Mouse (Mus musculus) lung, embryonic 15.5 days (tissue): ENCODE measurements around the gene Gm29427. TPM values are rescaled to one million over a fixed set of nuclear protein-coding genes. Genes with fewer than 3 reads are reported as not detected.
"Not testable (repeated sequence)": the region's sequence is repeated elsewhere in the genome, so short reads cannot be mapped to it uniquely, and the experiment has no call there.

Source experiments
- ATAC-seq: fragments of 200-750 bp; cut with Nextera tagmentation; 2 replicates; pipeline ENCODE4 v1.8.0; 2017; ENCODE audit warnings: moderate number of reproducible peaks, borderline replicate concordance; ENCODE audit not compliant: low FRiP score, low TSS enrichment; ENCODE audit errors: extremely low read depth
- H3K27ac ChIP-seq: fragments of 300-500 bp; sonication (generic); 2 replicates; pipeline ENCODE4 v1.5.1; 2015; ENCODE audit warnings: moderate library complexity, mild to moderate bottlenecking, inconsistent platforms
- H3K27me3 ChIP-seq: fragments of 300-500 bp; sonication (generic); 2 replicates; pipeline ENCODE4 v1.6.1; 2015; ENCODE audit warnings: inconsistent platforms
- H3K36me3 ChIP-seq: fragments of 300-500 bp; sonication (generic); 2 replicates; pipeline ENCODE4 v1.6.1; 2015; ENCODE audit warnings: inconsistent platforms
- H3K4me1 ChIP-seq: fragments of 300-500 bp; sonication (generic); 2 replicates; pipeline ENCODE4 v1.6.1; 2015; ENCODE audit warnings: inconsistent platforms
- H3K4me2 ChIP-seq: fragments of 300-500 bp; sonication (generic); 2 replicates; pipeline ENCODE4 v1.6.1; 2015; ENCODE audit warnings: inconsistent platforms, mild to moderate bottlenecking, moderate library complexity
- H3K4me3 ChIP-seq: fragments of 300-500 bp; sonication (generic); 2 replicates; pipeline ENCODE4 v1.5.1; 2015; ENCODE audit warnings: mild to moderate bottlenecking, inconsistent platforms
- H3K9ac ChIP-seq: fragments of 300-500 bp; sonication (generic); 2 replicates; pipeline ENCODE4 v1.6.1; 2015; ENCODE audit warnings: inconsistent platforms
- H3K9me3 ChIP-seq: fragments of 300-500 bp; sonication (generic); 2 replicates; pipeline ENCODE4 v1.6.1; 2016; ENCODE audit warnings: inconsistent platforms
- WGBS: fragments of 180-500 bp; shearing (Covaris S2); methylation state at CpG from one replicate; pipeline ENCODE4 v1.1.7; 2015; 5-methylcytosine and 5-hydroxymethylcytosine counted together
- polyA plus RNA-seq: library from polyadenylated mRNA; unstranded; fragments of >200 nt; fragmentation: Nextera tagmentation; extraction: Ambion mirVana; gene quantifications from 2 replicates; pipeline ENCODE4 v1.2.1, GENCODE M21; 2015

The Gm29427 gene
- polyA plus RNA-seq, 1 experiment from 2014 or later, result not detected

DNA sequence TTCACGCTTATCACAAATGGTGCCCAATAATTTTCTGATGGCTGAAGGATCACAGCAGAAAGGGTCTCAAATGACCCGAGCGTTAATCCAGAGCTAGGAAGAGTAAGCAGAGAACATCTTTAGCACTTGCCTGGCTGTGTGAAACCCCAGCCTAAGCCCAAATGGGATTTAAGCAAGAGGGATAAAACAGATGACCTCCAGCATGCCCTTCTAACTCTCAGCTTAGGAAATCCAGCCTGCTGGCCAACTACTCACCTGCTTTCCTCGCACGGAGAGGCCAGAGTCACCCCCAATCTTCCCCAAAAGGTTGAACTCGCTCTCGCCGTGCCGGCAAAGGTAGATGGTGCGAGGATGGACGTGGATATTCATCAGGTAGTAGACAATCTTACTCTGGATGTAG is 13.6 kb downstream of the Gm29427 start:
- no peaks in the 10 kb centered on the region for H3K4me1 ChIP-seq
- H3K4me3 ChIP-seq, result no peak overlapping the region
- H3K4me2 ChIP-seq, result no peak overlapping the region
- H3K9ac ChIP-seq, result no peak overlapping the region
- H3K9me3 ChIP-seq, result no peaks in the 10 kb centered on the region
- no peak for ATAC-seq
- H3K36me3 ChIP-seq, result peaks cover 59% of the 10 kb centered on the region
- no peaks in the 10 kb centered on the region for H3K27me3 ChIP-seq
- no peak overlapping the region for H3K27ac ChIP-seq
- 93% methylated on average over 11 of the region's 11 CpGs for WGBS

DNA sequence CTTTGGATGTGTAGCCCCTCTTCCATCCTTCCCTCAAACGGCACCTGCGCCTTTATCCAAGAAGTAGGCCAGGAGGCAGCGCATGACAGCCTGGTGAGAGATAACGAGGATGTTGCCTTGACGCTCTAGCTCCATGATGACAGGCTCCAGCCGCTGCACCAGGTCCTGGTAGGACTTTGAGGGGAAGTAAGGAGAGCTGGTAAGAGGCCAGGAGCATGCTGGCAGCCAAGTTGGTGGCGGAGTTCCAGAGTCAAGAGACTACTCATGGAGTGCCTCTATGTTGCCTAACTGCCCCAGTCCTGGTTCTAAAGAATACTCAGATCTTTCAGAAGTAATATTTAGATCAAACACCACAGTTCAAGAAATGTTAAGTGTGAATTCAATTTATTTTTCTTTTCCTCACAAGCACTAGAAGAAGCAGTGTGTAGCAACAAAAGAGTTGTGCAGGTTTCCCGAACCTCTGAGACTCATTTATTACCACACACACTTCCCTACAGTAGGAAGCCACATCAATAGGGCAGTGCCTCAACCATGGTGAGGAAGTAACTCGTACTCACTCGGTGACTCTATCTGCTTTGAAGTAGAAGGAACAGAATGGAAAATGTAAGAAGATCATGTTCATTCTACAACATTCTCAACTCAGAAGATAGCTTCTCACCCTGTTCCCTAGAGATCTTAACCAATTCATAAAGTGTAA is 15.5 kb downstream of the Gm29427 start:
- H3K36me3 ChIP-seq, result peaks cover 47% of the 10 kb centered on the region
- H3K9me3 ChIP-seq, result no peaks in the 10 kb centered on the region
- no peaks in the 10 kb centered on the region for H3K27me3 ChIP-seq
- H3K4me1 ChIP-seq, result no peaks in the 10 kb centered on the region
- 91% methylated on average over 10 of the region's 10 CpGs for WGBS
- no peak overlapping the region for H3K4me3 ChIP-seq
- H3K9ac ChIP-seq, result no peak overlapping the region
- H3K27ac ChIP-seq, result no peak overlapping the region
- no peak for ATAC-seq
- no peak overlapping the region for H3K4me2 ChIP-seq

DNA sequence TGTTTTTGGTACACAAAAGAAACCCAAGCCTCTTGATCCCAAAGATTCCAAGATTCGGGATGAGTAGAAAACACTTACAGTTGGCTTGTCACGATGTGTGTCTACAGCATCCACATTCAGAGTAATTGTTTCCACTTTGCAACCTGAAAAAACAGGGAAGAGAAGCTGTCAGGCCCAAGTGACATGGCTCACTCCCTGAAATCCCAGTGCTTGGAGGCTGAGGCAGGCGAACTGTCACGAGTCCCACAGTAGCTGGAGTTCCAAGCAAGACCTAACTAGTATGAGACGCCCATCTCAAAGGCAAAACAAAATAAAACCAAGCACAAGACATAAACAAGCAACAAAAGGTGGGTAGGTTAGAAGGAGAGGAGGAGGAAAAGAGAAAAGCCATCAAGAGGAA is 17.0 kb downstream of the Gm29427 start:
- Histone ChIP-seq H3K27me3 (no peaks in the 10 kb centered on the region), H3K27ac (no peak overlapping the region), H3K9me3 (no peaks in the 10 kb centered on the region), H3K4me1 (no peaks in the 10 kb centered on the region), H3K9ac (no peak overlapping the region), H3K4me2 (no peak overlapping the region), H3K4me3 (no peak overlapping the region), H3K36me3 (peaks cover 43% of the 10 kb centered on the region)
- ATAC-seq, result no peak
- 92% methylated on average over 5 of the region's 5 CpGs for WGBS

DNA sequence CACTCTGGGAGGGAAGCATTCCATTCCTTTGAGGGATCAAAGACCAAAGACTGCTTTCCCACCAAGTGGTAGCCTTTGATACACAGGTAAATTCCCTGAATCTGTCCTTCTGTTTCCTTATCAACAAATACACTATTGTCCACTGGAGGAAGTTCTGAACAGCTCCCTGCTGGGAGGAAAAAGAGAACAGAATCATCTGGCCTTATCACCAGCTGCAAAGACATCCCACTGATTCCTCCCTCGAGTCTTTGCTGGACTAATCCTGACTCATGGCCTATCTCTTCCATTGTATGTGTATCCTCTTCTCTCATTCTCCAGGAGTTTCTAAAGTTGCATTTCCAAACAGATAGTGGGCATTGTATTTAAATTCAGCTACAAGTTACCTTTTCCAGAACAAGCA is 31.7 kb downstream of the Gm29427 start:
- Histone ChIP-seq H3K27ac (no peak overlapping the region), H3K4me3 (no peak overlapping the region), H3K9ac (no peak overlapping the region), H3K27me3 (no peaks in the 10 kb centered on the region), H3K9me3 (no peaks in the 10 kb centered on the region), H3K4me1 (no peaks in the 10 kb centered on the region), H3K36me3 (no peaks in the 10 kb centered on the region), H3K4me2 (no peak overlapping the region)
- 42% methylated on average over 1 of the region's 1 CpGs for WGBS
- no peak for ATAC-seq

DNA sequence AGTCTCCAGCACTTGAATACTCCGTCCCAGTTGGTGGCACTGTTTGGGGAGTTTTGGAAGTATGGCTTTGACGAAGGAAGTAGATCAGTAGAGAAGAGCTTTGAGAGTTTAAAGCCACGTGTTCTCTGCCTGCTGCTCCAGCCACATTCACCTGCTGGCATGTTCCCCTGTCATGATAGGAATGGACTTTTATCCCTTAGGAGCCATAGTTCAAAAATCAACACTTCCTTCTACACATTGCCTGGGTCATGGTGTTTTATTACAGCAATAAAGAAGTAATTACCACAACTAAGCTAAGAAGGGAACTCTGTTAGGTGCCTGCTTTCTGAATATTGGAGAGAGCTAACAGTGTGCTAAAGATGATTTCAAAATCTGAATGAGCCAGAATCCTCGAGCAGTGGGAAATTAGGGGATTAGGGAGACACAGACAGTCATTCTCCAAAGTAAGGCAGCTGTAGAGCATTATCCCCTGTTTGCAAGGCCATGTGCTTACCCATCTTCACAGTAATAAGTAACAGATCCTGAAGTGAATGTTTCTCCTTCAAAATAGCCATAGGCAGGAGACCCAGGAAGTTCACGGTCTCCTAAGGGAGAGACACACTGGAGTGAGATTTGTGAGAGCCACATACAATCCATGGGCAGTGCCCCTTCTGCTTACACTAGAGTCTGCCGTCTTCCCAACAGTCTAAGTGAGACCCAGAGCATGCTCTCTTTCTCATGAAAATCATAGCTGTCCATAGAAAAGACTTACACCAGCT is 33.8 kb downstream of the Gm29427 start:
- H3K9ac ChIP-seq, result no peak overlapping the region
- no peak overlapping the region for H3K4me2 ChIP-seq
- no peak overlapping the region for H3K4me3 ChIP-seq
- H3K4me1 ChIP-seq, result no peaks in the 10 kb centered on the region
- 67% methylated on average over 6 of the region's 6 CpGs for WGBS
- ATAC-seq, result no peak
- no peaks in the 10 kb centered on the region for H3K9me3 ChIP-seq
- no peaks in the 10 kb centered on the region for H3K36me3 ChIP-seq
- no peak overlapping the region for H3K27ac ChIP-seq
- H3K27me3 ChIP-seq, result no peaks in the 10 kb centered on the region

DNA sequence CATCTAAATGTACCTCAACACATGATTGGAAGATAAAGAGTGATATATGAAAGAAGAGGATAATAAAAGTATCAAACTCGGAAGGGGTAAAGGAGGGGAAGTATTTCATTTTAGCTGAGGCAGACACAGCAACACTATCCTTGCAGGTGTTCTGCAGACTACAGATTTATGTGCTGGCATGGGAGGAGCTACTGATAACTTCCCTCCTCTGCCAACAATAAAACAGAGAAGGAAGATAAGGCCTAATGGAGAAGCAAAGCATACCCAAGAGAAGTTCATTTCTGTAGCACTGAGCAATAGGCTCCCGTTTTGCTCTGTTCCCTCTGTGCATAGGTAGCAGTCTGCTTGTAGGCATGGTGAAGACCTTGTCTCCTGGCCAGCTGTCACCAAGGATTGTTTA is 34.5 kb downstream of the Gm29427 start:
- no peak for ATAC-seq
- H3K27ac ChIP-seq, result no peak overlapping the region
- H3K9ac ChIP-seq, result no peak overlapping the region
- no peak overlapping the region for H3K4me3 ChIP-seq
- H3K36me3 ChIP-seq, result no peaks in the 10 kb centered on the region
- no peaks in the 10 kb centered on the region for H3K27me3 ChIP-seq
- no peaks in the 10 kb centered on the region for H3K9me3 ChIP-seq
- no peak overlapping the region for H3K4me2 ChIP-seq
- no peaks in the 10 kb centered on the region for H3K4me1 ChIP-seq
- 56% methylated on average over 2 of the region's 2 CpGs for WGBS

DNA sequence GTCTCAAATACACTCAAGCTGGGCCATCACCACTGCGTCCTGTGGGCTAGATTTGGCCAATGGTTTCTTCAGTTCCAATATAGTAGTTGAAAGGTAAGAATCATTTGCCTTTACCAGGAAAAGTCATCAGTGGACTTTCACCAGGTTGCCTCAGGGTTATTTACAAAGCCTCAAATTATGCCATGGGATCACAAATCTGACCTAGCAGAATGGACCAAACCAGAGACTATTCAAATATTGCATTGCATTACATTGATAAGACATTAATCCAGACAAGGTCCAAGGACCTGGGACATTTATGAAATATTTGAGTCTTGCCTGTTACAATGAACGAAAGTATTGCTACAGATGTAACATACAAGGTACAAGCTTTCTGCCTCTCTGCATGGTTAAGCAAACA is 37.0 kb downstream of the Gm29427 start:
- no peak overlapping the region for H3K4me2 ChIP-seq
- H3K9me3 ChIP-seq, result no peaks in the 10 kb centered on the region
- WGBS, result 75% methylated on average over 2 of the region's 2 CpGs
- no peaks in the 10 kb centered on the region for H3K4me1 ChIP-seq
- no peak overlapping the region for H3K9ac ChIP-seq
- no peak overlapping the region for H3K4me3 ChIP-seq
- H3K27me3 ChIP-seq, result no peaks in the 10 kb centered on the region
- ATAC-seq, result no peak
- no peak overlapping the region for H3K27ac ChIP-seq
- no peaks in the 10 kb centered on the region for H3K36me3 ChIP-seq

DNA sequence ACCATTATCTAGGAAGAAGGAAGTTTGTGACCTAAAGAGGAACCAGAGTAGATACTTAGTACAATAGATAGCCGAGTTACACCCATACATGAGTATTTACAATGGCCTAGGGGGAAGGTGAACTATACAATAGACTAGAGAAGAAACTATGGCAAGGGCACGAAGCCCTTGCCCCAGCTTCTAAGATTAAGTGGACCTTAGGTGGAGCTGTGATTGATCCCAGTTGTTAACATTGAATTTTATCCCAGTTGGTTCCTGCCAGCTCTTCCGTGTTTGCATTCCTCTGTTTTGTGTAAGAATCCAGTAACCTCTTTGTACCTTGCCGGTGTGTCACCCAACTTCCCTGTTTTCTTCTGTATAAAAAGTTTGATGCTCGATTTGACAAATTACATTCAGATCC is 52.0 kb downstream of the Gm29427 start:
- not testable (repeated sequence) for H3K27me3 ChIP-seq, H3K4me1 ChIP-seq, H3K36me3 ChIP-seq, ATAC-seq, H3K4me2 ChIP-seq, H3K9ac ChIP-seq, H3K4me3 ChIP-seq, H3K27ac ChIP-seq, H3K9me3 ChIP-seq
- WGBS, result 84% methylated on average over 5 of the region's 5 CpGs

DNA sequence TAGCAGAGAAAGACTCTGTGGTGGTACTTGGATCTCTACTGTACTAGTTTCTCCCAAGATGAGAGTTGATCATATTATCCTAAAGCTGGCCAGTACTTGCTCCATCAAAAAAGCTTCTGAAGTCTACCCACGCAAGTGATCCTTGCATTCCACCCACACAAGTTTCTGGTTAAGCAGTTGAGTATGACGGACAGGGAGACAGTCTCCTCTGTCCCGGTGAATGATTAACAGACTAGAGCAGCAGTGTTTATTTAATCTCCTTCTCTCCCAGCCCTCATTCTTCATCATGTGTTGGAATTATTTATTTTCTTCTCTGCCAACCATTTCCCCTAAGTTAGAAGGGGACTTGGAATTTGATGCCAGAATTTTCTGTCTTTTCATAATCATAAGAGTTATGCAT is 54.1 kb downstream of the Gm29427 start, which contains the start of gene C4bp:
Gene C4bp, minus strand, starts transcription at position 179 of the 400 bp plus-strand sequence.
- Histone ChIP-seq H3K9me3 (no peaks in the 10 kb centered on the region), H3K27ac (no peak within 1 kb of the TSS), H3K36me3 (no peaks in the 10 kb centered on the region), H3K4me2 (no peak within 1 kb of the TSS), H3K27me3 (no peaks in the 10 kb centered on the region), H3K4me3 (no peak within 1 kb of the TSS), H3K4me1 (0 out of 2 replicates have a peak, but pooled peaks cover 2% of the 10 kb centered on the region), H3K9ac (no peak within 1 kb of the TSS)
- no peak for ATAC-seq
- WGBS, result 17% methylated on average over 3 of the region's 3 CpGs

DNA sequence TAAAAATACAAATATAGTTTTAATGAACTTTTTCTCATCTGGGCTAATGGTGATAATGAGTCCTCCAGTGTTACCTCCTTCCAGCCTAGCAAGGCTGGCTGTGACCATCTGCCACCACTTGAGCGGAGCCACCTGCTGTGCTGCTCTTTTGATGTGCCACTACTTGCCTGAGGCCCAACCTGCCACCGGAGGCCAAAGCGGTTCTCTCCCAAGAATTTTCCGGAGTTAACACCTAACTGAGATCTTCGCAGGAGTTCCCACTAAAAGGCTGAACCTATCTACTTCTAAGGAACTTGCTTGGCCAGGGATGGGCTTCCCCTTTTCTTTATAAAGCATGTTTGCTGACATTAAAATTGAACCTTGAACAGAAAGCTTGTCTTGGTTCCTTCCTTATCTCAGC is 56.0 kb downstream of the Gm29427 start:
- not testable (repeated sequence) for H3K4me2 ChIP-seq, H3K9ac ChIP-seq, H3K36me3 ChIP-seq, H3K4me3 ChIP-seq, ATAC-seq, H3K27me3 ChIP-seq, H3K4me1 ChIP-seq, H3K27ac ChIP-seq, H3K9me3 ChIP-seq
- 26% methylated on average over 5 of the region's 5 CpGs for WGBS

DNA sequence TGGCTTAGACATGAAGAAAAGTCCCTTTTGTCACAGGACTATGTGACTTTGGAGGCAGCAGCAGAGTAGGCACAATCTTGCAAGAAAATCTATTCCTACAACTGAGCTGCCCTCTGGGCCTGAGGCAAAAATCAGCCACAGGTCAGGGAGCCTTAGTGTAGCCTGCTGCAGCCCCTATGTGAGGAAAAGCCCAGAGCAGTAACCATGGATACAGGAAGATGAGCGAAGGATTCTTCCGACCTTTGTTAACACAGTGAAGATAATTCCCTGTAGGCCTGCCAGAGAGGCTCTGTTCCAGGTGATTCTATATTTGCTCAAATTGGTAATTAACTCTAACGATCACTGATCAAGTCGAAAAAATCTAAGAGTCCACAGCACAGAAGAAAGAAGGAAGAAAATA is 71.5 kb downstream of the Gm29427 start:
- Histone ChIP-seq H3K9me3 (no peaks in the 10 kb centered on the region), H3K4me2 (no peak overlapping the region), H3K36me3 (no peaks in the 10 kb centered on the region), H3K4me1 (no peaks in the 10 kb centered on the region), H3K9ac (no peak overlapping the region), H3K4me3 (no peak overlapping the region), H3K27me3 (no peaks in the 10 kb centered on the region), H3K27ac (no peak overlapping the region)
- no peak for ATAC-seq
- WGBS, result 66% methylated on average over 4 of the region's 4 CpGs

DNA sequence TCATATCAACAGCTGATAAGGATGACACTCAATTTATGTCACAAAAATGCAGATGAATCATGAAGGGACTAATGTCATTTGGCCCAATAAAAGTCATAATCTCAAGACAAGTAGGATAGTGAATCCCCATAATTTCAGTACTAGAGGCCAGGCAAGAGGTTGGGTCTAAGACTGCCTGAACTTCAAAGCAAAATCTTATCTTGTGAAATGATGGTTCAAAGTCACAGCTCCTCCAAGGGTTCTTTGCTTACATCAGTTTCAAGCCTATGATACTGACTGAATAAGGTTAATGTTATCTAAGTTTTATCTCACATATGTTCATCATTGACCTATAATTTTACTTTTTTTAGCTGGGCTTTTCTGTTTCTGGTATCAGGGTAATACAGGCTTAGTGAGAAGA is 74.6 kb downstream of the Gm29427 start:
- H3K36me3 ChIP-seq, result no peaks in the 10 kb centered on the region
- no peaks in the 10 kb centered on the region for H3K9me3 ChIP-seq
- no peaks in the 10 kb centered on the region for H3K4me1 ChIP-seq
- no peak overlapping the region for H3K27ac ChIP-seq
- H3K4me2 ChIP-seq, result no peak overlapping the region
- H3K9ac ChIP-seq, result no peak overlapping the region
- H3K27me3 ChIP-seq, result no peaks in the 10 kb centered on the region
- H3K4me3 ChIP-seq, result no peak overlapping the region
- no peak for ATAC-seq
